Mouse (Mus musculus) R1 (cell line): Measurements from ENCODE around the gene Setd1b.
"Not testable (repeated sequence)": the region's sequence is repeated elsewhere in the genome, so short reads cannot be mapped to it uniquely, and the experiment has no call there.

Experiments used
- DNase-seq: peaks from one replicate; pipeline ENCODE4 v3.0.0-alpha.2; 2018; ENCODE audit warnings: low read depth, low spot score

Setd1b gene

GRCm38 (mm10) chr5:123201523-123201892 lies 59.5 kb downstream of the Setd1b start:
- DNase-seq, result no peak

- no peak for DNase-seq
Measured at GRCm38 (mm10) chr5:123201987-123202386, 60.0 kb downstream of the Setd1b start.

- DNase-seq, result not testable (repeated sequence)
Measured at GRCm38 (mm10) chr5:123202771-123203170, 60.8 kb downstream of the Setd1b start.

GRCm38 (mm10) chr5:123203591-123203990 lies 61.6 kb downstream of the Setd1b start:
- not testable (repeated sequence) for DNase-seq
